ENCODE assay signal across 9 mouse cellular contexts in the genomic region with DNA sequence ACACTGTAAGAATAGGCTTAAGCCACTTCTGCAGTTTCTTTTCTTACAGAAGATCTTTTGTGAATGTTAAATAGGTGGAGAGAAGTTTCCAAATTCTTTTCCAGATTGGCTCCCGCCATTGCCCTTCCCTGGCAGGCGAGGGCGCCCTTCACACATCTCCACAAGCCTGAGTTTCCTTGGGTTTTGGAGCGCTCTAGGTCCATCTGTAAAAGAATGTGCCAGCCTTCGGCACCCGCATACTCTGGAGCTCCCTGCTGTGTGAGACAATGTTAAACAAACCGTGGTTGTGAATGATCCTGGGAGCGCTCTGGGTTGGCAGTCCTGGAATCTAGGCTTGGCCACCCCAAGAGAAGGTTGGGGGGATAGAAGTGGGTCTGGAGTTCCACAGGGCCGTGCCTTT.
DNase-seq lines count a peak whose midpoint lies in the region; ATAC-seq and TF ChIP-seq lines count a peak whose summit lies in the region.
"Had no signal": no experiment of that assay in that cellular context is flagged by ENCODE, and none has a peak within 500 bp of the region (broad histone marks: within the 10 kb centered on the region; RNA-seq: fewer than 3 reads in every experiment).

No protein-coding gene starts in this region.

- TF ChIP-seq CTCF in lung, embryonic 14.5 days (IDR thresholded peaks at IDR 0.05; ENCODE audit: low read depth), result 0 out of 2 replicates have a peak, but pooled peaks have one; percentile 20
- peak; percentile 31; the same call in 1 of the 2 replicates for TF ChIP-seq CTCF in heart, postnatal 0 days (IDR thresholded peaks at IDR 0.05; ENCODE audit: low read depth)

- no peak overlapping the region for H3K9ac ChIP-seq in lung, embryonic 14.5 days
- H3K9ac ChIP-seq in heart, postnatal 0 days (replicated peaks; ENCODE audit: low read depth, low read length), result no peak overlapping the region

- peak; percentile 15 for DNase-seq in lung, embryonic 14.5 days
- no peak for DNase-seq in lung, postnatal 10 days
- peak; percentile 22 to 32 for DNase-seq in cerebellum, postnatal 4 days (ENCODE audit: low spot score in 2 of 2)
- no peak for DNase-seq in heart, postnatal 0 days (ENCODE audit: low spot score)
- peak; percentile 54 to 67 for DNase-seq in left cerebral cortex, postnatal 25 days (ENCODE audit: low spot score in 2 of 2)
- DNase-seq in right cerebral cortex, postnatal 14 days, result peak; percentile 35
- no peak for DNase-seq in gastrocnemius, adult 8-10 months (ENCODE audit: low spot score in 2 of 2)
- no peak for DNase-seq in spleen, postnatal 14 days (ENCODE audit: low spot score in 2 of 2)

- H3K27me3 ChIP-seq in lung, embryonic 14.5 days (ENCODE audit: insufficient read depth, low read length), result peaks cover 4% of the 10 kb centered on the region; the same call in 1 of the 2 replicates
- H3K27me3 ChIP-seq in heart, postnatal 0 days (ENCODE audit: control insufficient read depth, insufficient read depth, low read length), result peaks cover 17% of the 10 kb centered on the region; the same call in 1 of the 2 replicates

- peak; percentile 37 for ATAC-seq in lung, embryonic 14.5 days (ENCODE audit: insufficient read depth)
- ATAC-seq in heart, postnatal 0 days (ENCODE audit: insufficient read depth, low read depth), result no peak

- H3K36me3 ChIP-seq in lung, embryonic 14.5 days (ENCODE audit: insufficient read depth), result no peaks in the 10 kb centered on the region
- H3K36me3 ChIP-seq in heart, postnatal 0 days (replicated peaks; ENCODE audit: control insufficient read depth, insufficient read depth, low read length), result no peaks in the 10 kb centered on the region

- peak overlapping the region; percentile 60 for H3K4me2 ChIP-seq in lung, embryonic 14.5 days
- peak overlapping the region; percentile 55 for H3K4me2 ChIP-seq in heart, postnatal 0 days (ENCODE audit: low read depth, low read length)

- no peaks in the 10 kb centered on the region for H3K9me3 ChIP-seq in lung, embryonic 14.5 days (ENCODE audit: low read depth, low read length)
- no peaks in the 10 kb centered on the region for H3K9me3 ChIP-seq in heart, postnatal 0 days (replicated peaks; ENCODE audit: control insufficient read depth, low read length)

- no peak overlapping the region for H3K27ac ChIP-seq in lung, embryonic 14.5 days (ENCODE audit: low read depth)
- H3K27ac ChIP-seq in heart, postnatal 0 days (ENCODE audit: low read depth), result no peak overlapping the region

- H3K4me3 ChIP-seq in lung, embryonic 14.5 days (ENCODE audit: low read depth, low read length), result no peak overlapping the region
- H3K4me3 ChIP-seq in heart, postnatal 0 days (ENCODE audit: low read depth, low read length), result no peak overlapping the region
- H3K4me3 ChIP-seq: megakaryocyte, embryonic 14.5 days had no signal

- 9% methylated on average over 9 of the region's 9 CpGs for WGBS in lung, embryonic 14.5 days
- WGBS in heart, postnatal 0 days, result 3% methylated on average over 9 of the region's 9 CpGs

- intact Hi-C loops in left cerebral cortex, postnatal 25 days (cut with DNase I), result loop anchor here (2.0 kb wide), 1 partner anchor 127 kb away; no protein-coding TSS in a partner anchor

- no peak for TF ChIP-seq EP300 in heart, postnatal 0 days (IDR thresholded peaks at IDR 0.05; ENCODE audit: low read depth)

- H3K4me1 ChIP-seq in lung, embryonic 14.5 days (ENCODE audit: insufficient read depth), result no peaks in the 10 kb centered on the region
- H3K4me1 ChIP-seq in heart, postnatal 0 days (ENCODE audit: control insufficient read depth, insufficient read depth), result no peaks in the 10 kb centered on the region; the same call in 1 of the 2 replicates

Comparison
In these comparisons a context has a peak if more than half of its experiments do, and no peak if none do; other contexts are left out.
1. DNase-seq: peak in lung, embryonic 14.5 days (single experiment), cerebellum, postnatal 4 days (2 of 2), left cerebral cortex, postnatal 25 days (2 of 2) and right cerebral cortex, postnatal 14 days (single experiment); none in lung, postnatal 10 days (single experiment), heart, postnatal 0 days (single experiment), gastrocnemius, adult 8-10 months (0 of 2) and spleen, postnatal 14 days (0 of 2).